Mouse (Mus musculus) adrenal gland, adult 8-10 months (tissue): ENCODE data around the gene Fam186b. TPM values are rescaled to one million over a fixed set of nuclear protein-coding genes. Genes with fewer than 3 reads are reported as not detected.
"Not testable (repeated sequence)": the region's sequence is repeated elsewhere in the genome, so short reads cannot be mapped to it uniquely, and the experiment has no call there.

Experiments
- DNase-seq: peaks from one replicate; pipeline ENCODE4 v3.0.0; 2022
- total RNA-seq, 4 experiments: library from RNA; stranded (reverse); gene quantifications; 2 replicates each; pipeline ENCODE4 v1.2.4; 2022

Fam186b gene
- total RNA-seq, 4 experiments from 2014 or later: 2.6 to 4.5 (median 3.8) TPM

DNA sequence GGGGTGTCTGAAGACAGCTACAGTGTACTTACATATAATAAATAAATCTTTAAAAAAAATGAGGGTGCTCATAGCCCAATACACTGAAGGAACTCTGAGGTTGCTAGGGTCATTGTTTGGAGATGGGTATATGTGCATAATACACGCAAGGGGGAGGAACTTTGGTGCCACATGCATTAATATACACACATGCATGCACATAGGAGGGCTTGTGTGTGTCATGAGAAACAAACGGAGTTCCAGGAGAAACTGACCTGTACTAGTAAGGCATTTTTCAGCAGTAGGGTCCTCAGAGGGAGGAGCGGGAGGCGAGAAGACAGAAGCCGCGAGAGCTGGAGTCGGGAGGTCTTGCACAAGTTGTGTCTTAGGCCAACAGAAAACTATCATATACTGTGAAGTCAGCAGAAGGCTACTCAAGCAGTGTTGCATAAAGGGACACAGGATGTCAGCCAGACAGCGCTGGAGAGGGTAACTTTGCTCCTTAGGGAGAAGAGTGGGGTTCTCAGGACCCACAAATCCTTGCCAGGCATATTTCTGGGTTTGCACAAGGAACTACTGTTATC is 36.4 kb downstream of the Fam186b start:
- DNase-seq: no peak

- no peak for DNase-seq
Observed at GRCm38 (mm10) chr15:99255241-99255749, 40.4 kb downstream of the Fam186b start.

DNA sequence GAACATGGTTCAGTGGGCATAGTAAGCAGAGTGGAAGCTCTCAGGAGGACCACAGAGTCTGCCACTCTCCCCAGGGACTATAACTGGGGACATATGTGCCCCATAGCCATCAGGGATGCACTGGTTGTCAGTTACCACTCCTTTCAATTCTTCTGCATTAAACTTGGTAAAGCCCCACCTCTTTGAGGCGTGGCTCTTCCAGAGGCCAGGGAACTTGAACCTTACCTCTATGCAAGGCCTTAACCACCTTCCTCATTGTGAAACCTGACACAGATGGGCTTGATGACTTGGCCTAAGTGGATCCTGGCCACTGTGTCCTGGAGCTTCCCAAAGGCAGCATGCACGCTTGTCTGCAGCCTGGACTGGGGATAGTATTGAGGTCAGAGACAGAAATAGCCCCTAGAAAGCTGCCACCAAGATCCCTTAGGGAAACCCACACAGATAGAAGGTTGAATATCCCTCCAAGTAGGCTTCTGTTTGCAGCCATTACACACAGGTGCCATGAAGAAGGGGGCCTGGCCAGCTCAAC is 41.1 kb downstream of the Fam186b start:
- no peak for DNase-seq

DNA sequence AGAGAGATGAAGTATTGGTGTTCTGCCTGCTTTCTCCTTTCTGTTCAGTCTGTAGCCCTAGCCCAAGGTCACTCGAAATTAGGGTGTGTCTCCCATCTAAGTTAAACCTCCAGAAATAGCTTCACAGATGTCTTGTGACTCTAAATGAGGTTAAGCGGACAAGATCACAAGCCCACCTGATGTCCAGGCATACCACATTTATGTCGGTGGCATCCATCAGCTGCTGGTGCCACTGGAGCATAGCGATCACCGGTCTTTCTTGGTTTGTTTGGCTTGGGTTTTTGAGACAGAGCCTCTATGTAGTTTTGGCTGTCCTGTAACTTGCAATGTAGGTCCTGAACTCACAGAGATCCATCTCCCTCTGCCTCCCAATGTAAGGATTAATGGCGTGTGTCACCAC is 41.9 kb downstream of the Fam186b start:
- no peak for DNase-seq

DNA sequence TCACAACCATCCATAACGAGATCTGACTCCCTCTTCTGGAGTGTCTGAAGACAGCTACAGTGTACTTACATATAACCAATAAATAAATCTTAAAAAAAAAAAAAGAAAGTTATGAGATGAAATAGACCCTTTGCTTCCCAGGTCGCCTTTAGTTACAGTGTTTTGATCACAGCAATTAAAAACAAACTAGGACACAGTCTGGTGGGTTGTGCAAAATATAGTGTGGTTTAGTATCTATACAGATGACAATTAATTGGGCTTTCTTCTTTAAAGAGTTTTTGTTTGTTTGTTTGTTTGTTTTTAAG is 42.6 kb downstream of the Fam186b start:
- not testable (repeated sequence) for DNase-seq

DNA sequence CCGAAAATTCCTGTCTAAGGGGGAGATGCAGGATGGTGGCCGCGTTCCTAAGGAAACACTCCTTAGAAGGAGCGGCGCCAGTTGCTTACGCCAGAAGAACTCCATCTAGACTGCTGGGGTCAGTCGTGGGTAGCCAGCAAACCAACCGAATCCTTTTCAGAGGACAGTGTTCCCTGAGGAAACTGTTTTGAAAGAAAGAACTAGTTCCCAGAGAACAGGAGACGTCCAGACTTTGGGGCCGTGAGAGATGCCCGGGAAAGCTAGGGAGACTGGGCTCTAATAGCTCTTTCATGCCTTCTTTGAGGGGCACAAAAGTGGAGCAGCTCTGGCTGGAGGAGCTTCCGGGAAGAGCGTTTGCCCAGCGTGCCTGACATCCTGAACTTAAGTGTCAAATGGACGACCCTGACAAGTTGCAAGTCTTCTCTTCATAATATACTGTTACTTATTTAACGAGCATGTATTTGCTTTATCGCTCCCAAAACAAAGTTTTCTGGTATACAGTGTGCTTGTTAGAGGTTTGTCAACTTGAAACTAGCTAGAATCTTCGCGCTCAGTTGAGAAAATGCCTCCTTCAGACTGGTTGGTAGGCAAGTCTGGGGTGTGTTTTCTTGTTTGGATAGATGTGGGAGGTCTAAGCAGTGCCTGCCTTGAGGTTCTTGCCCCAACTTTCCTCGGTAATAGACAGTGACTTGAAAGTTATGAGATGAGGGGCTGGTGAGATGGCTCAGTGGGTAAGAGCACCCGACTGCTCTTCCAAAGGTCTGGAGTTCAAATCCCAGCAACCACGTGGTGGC is 43.1 kb downstream of the Fam186b start:
- no peak for DNase-seq

DNA sequence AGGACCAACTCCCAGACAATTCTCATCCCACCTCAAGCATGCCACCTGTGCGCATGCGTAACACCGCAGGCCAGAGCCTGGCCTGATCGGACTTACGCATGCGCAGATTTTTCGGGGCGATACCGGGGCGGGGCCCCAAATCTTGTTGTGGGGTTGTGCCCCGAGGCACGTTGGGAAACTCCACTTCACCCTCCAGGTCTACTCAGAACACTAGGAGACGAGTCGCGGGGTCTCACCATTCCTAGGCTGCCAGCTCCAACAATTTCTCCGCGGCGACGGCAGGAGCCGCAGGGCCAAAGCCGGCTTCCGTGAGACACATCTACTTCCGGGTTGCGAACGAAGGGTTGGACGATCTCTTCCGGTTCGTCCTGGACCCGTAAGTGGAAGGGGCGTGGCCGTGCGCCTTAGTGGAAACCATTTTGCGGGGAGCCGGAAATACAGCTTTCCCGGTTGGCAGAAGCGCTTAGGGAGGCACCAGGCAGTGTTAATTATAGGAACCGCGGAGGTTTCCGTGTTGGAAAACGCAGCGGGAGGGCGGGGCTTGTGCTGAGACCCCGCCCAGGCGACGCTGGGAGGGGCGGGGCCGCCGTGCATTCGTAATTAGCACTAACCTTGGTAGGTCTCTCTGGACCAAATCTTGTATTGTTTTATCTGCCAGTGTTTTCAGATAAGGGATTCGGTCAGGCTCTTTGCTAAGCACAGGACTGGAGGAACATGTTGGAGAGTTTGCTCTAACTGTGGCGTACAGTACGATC is 43.9 kb downstream of the Fam186b start, which contains the start of gene Mcrs1:
TSS of gene Mcrs1 (minus strand) at position 336 of the 755 bp plus-strand sequence.
- peak; percentile 98 for DNase-seq

GRCm38 (mm10) chr15:99251111-99251510 is 44.6 kb downstream of the Fam186b start:
- DNase-seq: not testable (repeated sequence)

- DNase-seq: no peak
Observed at GRCm38 (mm10) chr15:99249938-99250337, 45.8 kb downstream of the Fam186b start.

DNA sequence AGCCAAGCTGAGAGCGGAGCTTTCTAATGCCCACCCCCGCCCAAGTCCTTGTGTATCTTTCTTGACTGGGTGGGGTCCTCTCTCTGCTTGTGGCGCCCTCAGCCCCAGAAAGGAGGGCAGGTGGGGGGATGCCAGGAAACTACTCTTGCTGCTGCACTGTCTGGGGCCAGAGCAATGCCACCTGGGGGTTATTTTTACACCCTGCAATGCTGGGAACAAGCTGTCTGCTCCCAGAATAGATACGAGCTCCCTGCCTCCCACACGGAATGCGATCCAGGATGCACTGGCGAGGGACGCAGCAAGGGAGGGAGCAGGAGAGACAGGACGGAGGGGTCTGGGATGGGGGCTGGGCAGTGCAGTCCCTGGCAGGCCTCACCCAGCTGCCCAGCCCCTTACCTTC is 46.7 kb downstream of the Fam186b start:
- DNase-seq: no peak

GRCm38 (mm10) chr15:99246736-99247135 is 49.0 kb downstream of the Fam186b start:
- not testable (repeated sequence) for DNase-seq

GRCm38 (mm10) chr15:99242045-99242444 is 53.6 kb downstream of the Fam186b start:
- no peak for DNase-seq

GRCm38 (mm10) chr15:99241249-99241648 is 54.4 kb downstream of the Fam186b start:
- no peak for DNase-seq

- no peak for DNase-seq
Observed at GRCm38 (mm10) chr15:99240129-99240528, 55.6 kb downstream of the Fam186b start.

DNA sequence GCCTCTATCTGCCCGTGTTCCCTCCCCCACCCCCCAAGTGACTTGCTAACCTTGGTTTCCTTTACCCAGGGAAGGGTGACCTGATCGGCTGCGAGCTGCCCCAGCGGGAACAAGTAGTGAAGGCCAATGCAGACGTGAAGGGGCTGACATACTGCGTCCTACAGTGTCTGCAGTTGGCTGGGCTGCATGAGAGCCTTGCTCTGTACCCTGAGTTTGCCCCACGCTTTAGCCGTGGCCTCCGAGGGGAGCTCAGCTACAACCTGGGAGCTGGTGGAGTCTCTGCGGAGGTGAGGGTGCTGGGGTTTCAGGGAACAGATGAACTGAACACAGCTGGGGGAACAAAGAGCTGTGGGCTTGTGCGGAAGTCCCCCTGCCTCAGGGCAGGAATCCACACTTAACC is 57.7 kb downstream of the Fam186b start:
- DNase-seq: no peak

DNA sequence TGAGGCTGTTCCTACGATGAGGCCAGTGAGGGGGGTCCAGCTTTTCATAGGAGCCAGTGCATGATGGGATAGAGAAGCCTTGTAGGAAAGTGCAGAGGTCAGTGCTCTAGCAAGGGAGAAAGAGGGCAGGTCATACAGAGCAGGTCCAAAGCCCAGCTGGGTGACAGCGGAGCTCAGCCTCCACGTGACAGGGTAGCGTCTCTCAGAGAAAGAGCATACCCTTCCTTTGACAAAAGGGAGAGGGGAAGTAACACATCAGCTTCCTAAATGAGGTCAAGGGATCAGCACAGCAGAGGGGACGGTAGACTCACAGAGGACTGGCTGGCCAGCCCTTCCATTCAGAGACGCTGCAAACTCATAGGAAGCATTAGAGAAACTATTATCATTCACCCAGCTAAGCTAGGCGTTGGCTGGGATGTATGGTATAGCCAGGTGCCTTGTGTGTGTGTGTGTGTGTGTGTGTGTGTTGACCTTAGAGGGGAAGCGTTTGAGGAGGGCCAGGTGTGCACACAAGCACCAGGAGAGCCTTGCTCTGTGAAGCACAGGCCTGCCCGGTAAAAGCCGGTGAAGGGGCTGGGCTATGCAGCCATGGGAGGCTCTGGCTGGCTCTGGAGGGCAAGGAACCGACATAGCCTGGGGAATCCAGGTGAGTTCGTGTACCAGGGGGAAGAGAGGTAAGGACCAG is 61.2 kb downstream of the Fam186b start:
- DNase-seq: no peak

GRCm38 (mm10) chr15:99233719-99234118 is 62.0 kb downstream of the Fam186b start:
- DNase-seq: no peak

DNA sequence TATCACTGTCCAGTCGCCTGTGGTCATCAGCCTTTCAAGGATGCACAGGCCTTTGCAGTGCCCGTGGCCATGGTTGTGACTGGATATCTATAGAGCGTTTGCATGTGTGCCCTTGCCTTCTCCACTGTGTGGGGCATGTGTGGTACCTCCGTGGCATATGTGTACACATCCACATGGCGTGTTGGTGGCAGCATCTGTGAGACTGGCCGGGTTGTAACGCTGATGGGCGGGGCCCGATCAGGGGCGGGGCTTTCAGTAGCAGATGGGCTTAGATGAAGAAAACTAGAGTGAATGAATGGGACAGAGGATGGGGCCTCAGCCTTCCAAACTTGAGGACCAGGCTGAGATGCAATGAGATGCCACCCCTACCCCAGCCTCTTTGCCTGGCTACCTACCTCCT is 63.7 kb downstream of the Fam186b start:
- DNase-seq: no peak

DNA sequence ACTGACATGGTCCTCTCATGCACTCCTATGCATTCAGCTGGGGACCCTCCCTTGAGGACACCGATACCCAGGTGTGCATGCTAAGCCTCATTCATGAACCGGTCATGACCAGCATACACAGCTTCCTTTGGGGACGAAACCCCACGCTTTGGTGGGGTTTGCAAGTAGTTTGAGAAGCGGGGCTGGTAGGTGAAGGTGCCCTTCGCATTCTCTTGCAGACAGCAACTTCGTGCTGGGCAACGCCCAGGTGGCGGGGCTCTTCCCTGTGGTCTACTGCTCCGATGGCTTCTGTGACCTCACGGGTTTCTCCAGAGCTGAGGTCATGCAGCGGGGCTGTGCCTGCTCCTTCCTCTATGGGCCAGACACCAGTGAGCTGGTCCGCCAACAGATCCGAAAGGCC is 69.6 kb downstream of the Fam186b start:
- no peak for DNase-seq

- DNase-seq: no peak
Observed at GRCm38 (mm10) chr15:99225081-99225810, 70.4 kb downstream of the Fam186b start.

DNA sequence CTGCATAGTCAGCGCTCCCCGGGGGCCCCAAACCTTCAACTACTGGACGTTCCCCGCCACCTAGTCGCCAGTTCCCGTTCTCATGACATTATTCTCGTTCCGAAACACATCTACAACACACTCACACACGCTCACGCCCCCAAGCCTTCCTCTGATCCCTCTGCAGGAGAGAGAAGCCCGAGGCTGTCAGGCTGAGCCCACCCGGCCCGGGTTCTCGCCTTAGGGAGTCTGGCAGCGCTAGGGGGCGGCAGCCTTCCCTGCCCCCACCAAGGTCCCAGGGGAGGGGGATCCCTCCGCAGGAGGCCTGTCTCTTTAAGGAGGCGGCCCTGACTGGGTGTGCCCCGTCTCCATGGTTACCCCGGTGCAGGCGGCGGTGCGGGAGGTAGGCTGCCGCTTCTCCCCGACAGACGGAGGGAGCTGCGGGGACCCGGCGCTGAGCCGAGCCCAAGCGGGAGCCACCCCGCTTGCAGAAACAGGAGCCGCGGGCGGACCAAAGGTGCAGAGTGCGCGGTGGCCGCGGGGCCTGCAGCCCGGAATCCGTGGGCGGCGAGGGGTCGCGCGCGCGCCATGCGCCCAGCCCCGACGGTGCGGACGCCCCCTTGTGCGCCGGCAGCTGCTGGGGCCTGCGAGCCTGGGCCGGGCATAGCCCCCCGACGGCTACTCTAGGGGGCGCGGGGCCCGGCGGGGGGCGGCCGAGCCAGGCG is 71.3 kb downstream of the Fam186b start, which contains the start of gene Kcnh3:
TSS of gene Kcnh3 (plus strand) at position 654 of the 704 bp plus-strand sequence.
- peak; percentile 33 for DNase-seq
